Mouse (Mus musculus) adrenal gland, postnatal 0 days (tissue): ENCODE measurements around the gene Atad5. TPM values are rescaled to one million over a fixed set of nuclear protein-coding genes. Genes with fewer than 3 reads are reported as not detected.

ENCODE experiments used
- polyA plus RNA-seq: library from polyadenylated mRNA; unstranded; fragments of >200 nt; fragmentation: Nextera tagmentation; extraction: Ambion mirVana; gene quantifications from 2 replicates; pipeline ENCODE4 v1.2.1, GENCODE M21; 2015

Atad5 gene
- 2.5 and 3.8 TPM in 2 replicates for polyA plus RNA-seq

GRCm38 (mm10) chr11:80088917-80089816, at the start of gene Atad5:
Gene Atad5 (plus strand): TSS chr11:80089400.

DNA sequence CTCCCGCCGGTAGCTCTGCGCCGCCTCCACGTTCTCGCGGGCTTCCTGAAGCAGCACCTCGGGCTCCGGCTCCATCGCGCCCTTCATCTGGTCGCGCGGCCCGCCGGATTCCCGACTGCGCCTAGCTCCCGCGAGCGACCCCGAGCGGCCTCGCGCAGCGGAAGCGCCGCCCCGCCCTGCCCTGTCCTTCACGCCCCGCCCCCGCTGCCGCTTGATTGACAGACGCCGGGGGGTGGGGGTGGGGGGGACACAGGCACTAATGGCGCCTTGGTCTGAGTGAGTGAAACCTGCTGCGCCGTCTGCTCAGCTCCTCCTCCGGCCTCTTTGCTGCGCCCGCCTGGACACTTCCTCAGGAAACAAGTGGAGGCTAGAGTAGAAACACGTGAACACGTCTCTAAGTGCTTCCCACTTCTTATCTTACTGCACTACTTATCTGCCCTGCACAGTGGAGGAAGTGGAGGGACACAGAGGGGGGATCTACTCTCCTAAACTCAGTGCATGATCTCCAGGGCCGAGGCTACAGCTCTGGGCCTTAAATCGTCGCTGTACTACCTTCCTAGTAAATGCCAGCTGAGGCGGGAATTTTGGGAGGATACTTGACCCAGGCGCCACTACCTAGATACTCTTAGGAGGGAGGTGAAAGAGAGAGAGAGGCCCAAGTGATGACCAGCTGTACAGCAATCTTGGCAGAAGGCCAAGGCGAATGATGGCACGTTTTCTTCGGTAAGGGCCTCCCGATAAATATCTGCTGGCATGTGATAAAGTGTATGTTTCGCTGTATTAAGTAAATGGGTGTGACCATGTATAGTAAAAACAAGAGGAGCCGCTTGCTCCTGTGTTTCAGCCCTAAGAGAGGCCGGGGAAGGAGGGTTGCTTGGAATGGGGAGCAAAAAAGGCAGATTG, 8.1 kb upstream of the Atad5 start, which contains the start of gene Crlf3:
Crlf3 (minus strand) TSS at position 166 of the 903 bp plus-strand sequence.

GRCm38 (mm10) chr11:80141825-80142521, 52.8 kb downstream of the Atad5 start, which contains the start of gene Tefm:
Gene Tefm (minus strand): TSS chr11:80142175.

GRCm38 (mm10) chr11:80153857-80154495, 64.8 kb downstream of the Atad5 start, which contains the start of gene Adap2:
Gene Adap2 (plus strand): TSS chr11:80154105.

GRCm38 (mm10) chr11:80183705-80184255, 94.6 kb downstream of the Atad5 start, which contains the start of gene Rnf135:
Gene Rnf135 (plus strand): TSS chr11:80183851.

Other genes starting within 250 kb of the Atad5 start
- 20.1 and 33.0 TPM in 2 replicates for gene Utp6, start 127.0 kb upstream of the Atad5 start, polyA plus RNA-seq
- gene Suz12, start 96.3 kb upstream of the Atad5 start, polyA plus RNA-seq, result 10.6 and 14.7 TPM in 2 replicates
- 22.4 and 23.9 TPM in 2 replicates for gene Crlf3, start 8.4 kb upstream of the Atad5 start, polyA plus RNA-seq
- 38.8 and 53.8 TPM in 2 replicates for gene Tefm, start 52.8 kb downstream of the Atad5 start, polyA plus RNA-seq
- gene Adap2, start 64.7 kb downstream of the Atad5 start, polyA plus RNA-seq, result 2.5 and 5.5 TPM in 2 replicates
- 10.3 and 17.5 TPM in 2 replicates for gene Rnf135, start 94.5 kb downstream of the Atad5 start, polyA plus RNA-seq
- 31.3 and 52.9 TPM in 2 replicates for gene Rhot1, start 119.6 kb downstream of the Atad5 start, polyA plus RNA-seq
- gene Rhbdl3, start 211.5 kb downstream of the Atad5 start, polyA plus RNA-seq, result 2.1 and 2.5 TPM in 2 replicates